Mouse (Mus musculus) MEL (cell line): Measurements from ENCODE around the gene Trpv4. TPM values are rescaled to one million over a fixed set of nuclear protein-coding genes. Genes with fewer than 3 reads are reported as not detected.
A peak's percentile ranks its signal among the peaks of the same experiment; 100 is the strongest.

Source experiments
- DNase-seq: peaks from one replicate; pipeline ENCODE4 v3.0.0; 2011; ENCODE audit warnings: low read depth, low spot score
- H3K27ac ChIP-seq: 2 replicates; pipeline ENCODE4 v1.5.1; 2012; ENCODE audit warnings: low read depth, mild to moderate bottlenecking, control low read depth, low read length, moderate library complexity; ENCODE audit not compliant: control insufficient read depth
- H3K27me3 ChIP-seq, 2 experiments: fragments of 150-350 bp in 1 of 2; sonication (generic) in 1 of 2; 2 replicates each; pipeline ENCODE4 v1.6.1; 2012; ENCODE audit warnings: low read length in 2 of 2, mild to moderate bottlenecking in 2 of 2, improper control_type of control experiment in 1 of 2, moderate library complexity in 1 of 2; ENCODE audit not compliant: insufficient read depth in 2 of 2, control insufficient read depth in 1 of 2
- H3K36me3 ChIP-seq, 2 experiments: 2 replicates each; pipeline ENCODE4 v1.6.1; 2012 to 2014; ENCODE audit warnings: low read length in 2 of 2, improper control_type of control experiment in 1 of 2, inconsistent platforms in 1 of 2, mild to moderate bottlenecking in 1 of 2; ENCODE audit not compliant: insufficient read depth in 2 of 2, control insufficient read depth in 1 of 2
- H3K4me1 ChIP-seq, 2 experiments: fragments of 150-350 bp in 1 of 2; sonication (generic) in 1 of 2; 2 replicates each; pipeline ENCODE4 v1.6.1; 2012; ENCODE audit warnings: low read length in 2 of 2, improper control_type of control experiment in 1 of 2, mild to moderate bottlenecking in 1 of 2; ENCODE audit not compliant: insufficient read depth in 2 of 2, control insufficient read depth in 1 of 2
- H3K4me3 ChIP-seq, 2 experiments: fragments of 150-350 bp in 1 of 2; sonication (generic) in 1 of 2; 2 replicates each; pipeline ENCODE4 v1.5.1; 2012; ENCODE audit warnings: low read depth in 2 of 2, low read length in 2 of 2, mild to moderate bottlenecking in 2 of 2, moderate library complexity in 2 of 2, control low read depth in 1 of 2, improper control_type of control experiment in 1 of 2; ENCODE audit not compliant: control insufficient read depth in 1 of 2, insufficient read depth in 1 of 2
- H3K79me2 ChIP-seq: 2 replicates; pipeline ENCODE4 v1.6.1; 2012; ENCODE audit warnings: mild to moderate bottlenecking, low read length, moderate library complexity; ENCODE audit not compliant: control insufficient read depth, poor library complexity, insufficient read depth
- H3K9ac ChIP-seq: 2 replicates; pipeline ENCODE4 v1.6.1; 2012; ENCODE audit warnings: low read depth, mild to moderate bottlenecking, control low read depth, low read length, moderate library complexity; ENCODE audit not compliant: control insufficient read depth, poor library complexity, severe bottlenecking
- H3K9me3 ChIP-seq: fragments of 150-350 bp; sonication (generic); replicated peaks from 2 replicates; pipeline ENCODE4 v1.6.1; 2012; ENCODE audit warnings: mild to moderate bottlenecking, low read length, improper control_type of control experiment, moderate library complexity; ENCODE audit not compliant: insufficient read depth
- CHD1 ChIP-seq: IDR thresholded peaks from 2 replicates; pipeline ENCODE4 v1.6.1; 2012; ENCODE audit warnings: low read depth, mild to moderate bottlenecking, inconsistent platforms, low read length, improper control_type of control experiment
- CHD2 ChIP-seq: IDR thresholded peaks from 2 replicates; pipeline ENCODE4 v1.6.1; 2011; ENCODE audit warnings: low read length, improper control_type of control experiment
- EP300 ChIP-seq, 2 experiments: IDR thresholded peaks; 2 replicates each; pipeline ENCODE4 v1.6.1; 2011; ENCODE audit warnings: improper control_type of control experiment in 2 of 2, low read length in 2 of 2, low read depth in 1 of 2, mild to moderate bottlenecking in 1 of 2
- ETS1 ChIP-seq: IDR thresholded peaks from 2 replicates; pipeline ENCODE4 v1.6.1; 2012; ENCODE audit warnings: low read depth, mild to moderate bottlenecking, inconsistent platforms, low read length, improper control_type of control experiment, moderate library complexity
- GABPA ChIP-seq: IDR thresholded peaks from 2 replicates; pipeline ENCODE4 v1.6.1; 2012; ENCODE audit warnings: low read depth, mild to moderate bottlenecking, inconsistent platforms, low read length, improper control_type of control experiment, moderate library complexity
- GATA1 ChIP-seq: IDR thresholded peaks from 2 replicates; pipeline ENCODE4 v1.6.1; 2011; ENCODE audit warnings: low read depth, low read length, improper control_type of control experiment
- JUND ChIP-seq: IDR thresholded peaks from 2 replicates; pipeline ENCODE4 v1.6.1; 2011; ENCODE audit warnings: low read depth, mild to moderate bottlenecking, improper control_type of control experiment, low read length
- KAT2A ChIP-seq: conservative IDR thresholded peaks from 2 replicates; pipeline ENCODE4 v1.6.1; 2012; ENCODE audit warnings: low read depth, low read length, improper control_type of control experiment, inconsistent platforms
- MAFK ChIP-seq: IDR thresholded peaks from 2 replicates; pipeline ENCODE4 v1.6.1; 2011; ENCODE audit warnings: low read depth, mild to moderate bottlenecking, low read length, improper control_type of control experiment, borderline replicate concordance
- MAZ ChIP-seq: IDR thresholded peaks from 2 replicates; pipeline ENCODE4 v1.6.1; 2012; ENCODE audit warnings: low read depth, mild to moderate bottlenecking, inconsistent platforms, low read length, improper control_type of control experiment
- MXI1 ChIP-seq: IDR thresholded peaks from 2 replicates; pipeline ENCODE4 v1.6.1; 2011; ENCODE audit warnings: mild to moderate bottlenecking, low read depth, low read length, improper control_type of control experiment
- RCOR1 ChIP-seq: IDR thresholded peaks from 2 replicates; pipeline ENCODE4 v1.6.1; 2012; ENCODE audit warnings: low read depth, mild to moderate bottlenecking, inconsistent platforms, low read length, improper control_type of control experiment
- SIN3A ChIP-seq: IDR thresholded peaks from 2 replicates; pipeline ENCODE4 v1.6.1; 2012; ENCODE audit warnings: low read length, improper control_type of control experiment, inconsistent platforms
- TAL1 ChIP-seq: IDR thresholded peaks from 2 replicates; pipeline ENCODE4 v1.6.1; 2012; ENCODE audit warnings: mild to moderate bottlenecking, inconsistent platforms, low read length, moderate library complexity, mixed read lengths
- TBP ChIP-seq: IDR thresholded peaks from 2 replicates; pipeline ENCODE4 v1.8.0; 2011; ENCODE audit warnings: low read depth, low read length, improper control_type of control experiment
- TCF12 ChIP-seq: IDR thresholded peaks from 2 replicates; pipeline ENCODE4 v1.6.1; 2014; ENCODE audit warnings: low read depth, mild to moderate bottlenecking, inconsistent platforms, low read length, improper control_type of control experiment, moderate library complexity
- ZC3H11A ChIP-seq: IDR thresholded peaks from 2 replicates; pipeline ENCODE4 v1.6.1; 2012; ENCODE audit warnings: low read depth, mild to moderate bottlenecking, inconsistent platforms, low read length, improper control_type of control experiment
- ZKSCAN1 ChIP-seq: IDR thresholded peaks from 2 replicates; pipeline ENCODE4 v1.6.1; 2012; ENCODE audit warnings: low read depth, mild to moderate bottlenecking, inconsistent platforms, low read length, improper control_type of control experiment, moderate library complexity
- ZNF384 ChIP-seq: IDR thresholded peaks from 2 replicates; pipeline ENCODE4 v1.6.1; 2012; ENCODE audit warnings: low read depth, mild to moderate bottlenecking, inconsistent platforms, low read length, improper control_type of control experiment
- polyA plus RNA-seq, 2 experiments: library from polyadenylated mRNA; stranded (reverse) in 1 of 2; unstranded in 1 of 2; fragments of >175 nt in 1 of 2; fragments of >200 nt in 1 of 2; gene quantifications; 2 replicates each; pipeline versions ENCODE4 v1.2.1 to v1.2.4; 2012; ENCODE audit warnings: low replicate concordance in 2 of 2, low read depth in 1 of 2; ENCODE audit not compliant: insufficient read length in 2 of 2, insufficient read depth in 1 of 2, missing spikeins in 1 of 2
- total RNA-seq: library from RNA; depleted of rRNA; stranded (reverse); fragments of 300-350 nt; gene quantifications from 2 replicates; pipeline ENCODE4 v1.2.3, GENCODE M21; 2012

The Trpv4 gene
- total and polyA plus RNA-seq, 3 experiments, result 0.29 TPM; not detected in 2

DNA sequence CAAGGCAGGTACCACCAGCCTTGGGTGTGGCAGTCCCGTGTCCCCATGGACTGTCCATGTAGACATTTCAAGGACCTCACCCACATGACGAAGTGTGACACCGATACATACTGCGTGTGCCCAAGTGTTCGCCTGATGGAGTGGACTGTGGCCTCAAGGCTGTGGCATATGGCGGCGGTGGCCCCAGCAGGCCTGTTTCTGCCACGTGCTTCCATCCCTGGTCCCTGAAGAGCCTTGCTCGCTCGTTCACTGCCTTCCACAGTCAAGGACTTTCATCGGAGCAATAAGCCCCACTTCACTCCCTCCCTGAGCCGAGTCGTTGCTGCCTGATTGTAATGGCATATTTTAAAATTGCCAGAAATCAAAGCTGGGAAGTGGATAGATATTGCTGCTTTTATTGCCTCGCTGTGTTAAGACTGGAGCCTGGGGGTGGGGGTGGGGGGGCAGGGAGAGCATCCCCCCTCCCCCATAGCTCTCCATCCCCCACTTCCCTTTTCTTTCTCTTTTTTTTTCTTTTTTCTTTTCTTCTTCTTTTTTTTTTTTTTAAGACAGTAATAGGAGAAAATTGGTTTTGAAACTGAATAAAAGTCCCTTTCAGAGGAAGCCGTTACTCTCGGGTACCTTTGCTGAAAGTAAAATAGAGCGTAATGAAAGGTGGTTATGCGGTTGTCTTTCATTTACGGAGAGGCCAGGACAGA lies 65.6 kb downstream of the Trpv4 start:
- Histone ChIP-seq H3K27me3 (no peaks in the 10 kb centered on the region), H3K27ac (no peak overlapping the region), H3K4me1 (peaks cover 0 to 25% of the 10 kb centered on the region in 2 experiments; a peak in 3 of 4 replicates), H3K79me2 (no peaks in the 10 kb centered on the region), H3K36me3 (peaks cover 0 to 17% of the 10 kb centered on the region in 2 experiments; a peak in 2 of 4 replicates), H3K4me3 (no peak overlapping the region), H3K9me3 (no peaks in the 10 kb centered on the region), H3K9ac (no peak overlapping the region)
- no peak for DNase-seq
- no peak for TF ChIP-seq GABPA
- peak; percentile 67 for TF ChIP-seq ZNF384

DNA sequence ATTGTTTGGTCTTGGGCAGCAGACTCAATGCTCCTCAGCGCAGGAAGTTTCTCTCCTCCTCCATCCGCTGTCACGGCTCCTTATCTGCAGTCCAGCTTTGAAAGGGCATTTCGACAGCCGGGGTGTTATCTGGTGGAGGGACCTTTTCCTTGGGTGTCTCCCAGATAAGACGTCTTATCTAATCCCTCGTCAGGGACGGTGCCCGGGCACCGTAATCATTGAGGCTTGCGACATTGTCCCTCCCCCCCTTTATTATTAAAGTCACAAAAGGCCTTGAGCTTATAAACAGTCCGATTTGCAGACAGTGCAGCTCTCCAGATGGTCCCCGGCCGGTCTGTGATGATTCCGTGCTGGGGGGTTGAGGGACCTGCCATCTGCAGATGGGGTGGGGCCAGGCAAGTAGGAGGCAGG lies 67.1 kb downstream of the Trpv4 start:
- TF ChIP-seq TBP, result no peak
- TF ChIP-seq ZC3H11A, result 0 out of 2 replicates have a peak, but pooled peaks have one; percentile 10
- peak; percentile 33; the same call in 1 of the 2 replicates for TF ChIP-seq TAL1
- TF ChIP-seq EP300 (IDR thresholded peaks at IDR 0.05; ENCODE audit: low read depth in 1 of 2, low read length in 2 of 2), result peak; percentile 88 to 90
- no peak for TF ChIP-seq GABPA
- TF ChIP-seq ZKSCAN1, result no peak
- peak; percentile 65; the same call in 1 of the 2 replicates for TF ChIP-seq MAZ
- TF ChIP-seq RCOR1, result peak; percentile 70; the same call in 1 of the 2 replicates
- TF ChIP-seq GATA1, result peak; percentile 97
- peak; percentile 89 for TF ChIP-seq TCF12
- peak; percentile 36; the same call in 1 of the 2 replicates for TF ChIP-seq MAFK
- peak; percentile 74 for TF ChIP-seq SIN3A
- TF ChIP-seq KAT2A, result no peak
- TF ChIP-seq CHD2, result no peak
- TF ChIP-seq JUND, result no peak
- TF ChIP-seq CHD1, result no peak
- peak; percentile 88 for TF ChIP-seq ETS1
- TF ChIP-seq MXI1, result peak; percentile 48; the same call in 1 of the 2 replicates
- TF ChIP-seq, all 39 proteins: peak for 11
- H3K36me3 ChIP-seq, result peaks cover 0 to 17% of the 10 kb centered on the region in 2 experiments; a peak in 2 of 4 replicates
- peaks cover 0 to 25% of the 10 kb centered on the region in 2 experiments; a peak in 3 of 4 replicates for H3K4me1 ChIP-seq
- peak; percentile 72 for DNase-seq
- peak overlapping the region; percentile 61; the same call in 1 of the 2 replicates for H3K27ac ChIP-seq
- no peaks in the 10 kb centered on the region for H3K79me2 ChIP-seq
- H3K9me3 ChIP-seq, result no peaks in the 10 kb centered on the region
- peak overlapping the region; percentile 4 to 38; a peak in 2 of 4 replicates for H3K4me3 ChIP-seq
- H3K9ac ChIP-seq, result no peak overlapping the region
- H3K27me3 ChIP-seq, result no peaks in the 10 kb centered on the region
